Mouse (Mus musculus) heart, postnatal 10 days (tissue): ENCODE results near the gene Psmd10. TPM values are rescaled to one million over a fixed set of nuclear protein-coding genes. Genes with fewer than 3 reads are reported as not detected.

Experiments
- total RNA-seq, 2 experiments: library from RNA; stranded (reverse); gene quantifications; 2 replicates each; pipeline ENCODE4 v1.2.3; 2021

Gene Psmd10
- total RNA-seq, 2 experiments from 2014 or later = 14.7 to 18.4 TPM

Other genes starting within 250 kb of the Psmd10 start
- gene Tex13b, start 143.3 kb downstream of the Psmd10 start, total RNA-seq = not detected
- gene Vsig1, start 49.1 kb downstream of the Psmd10 start, total RNA-seq = not detected
- gene Atg4a, start 179 bp upstream of the Psmd10 start, total RNA-seq = 10 to 100 TPM; 11.3 to 13.1 TPM